Mouse (Mus musculus) lung, postnatal 0 days (tissue): ENCODE measurements around the gene Nedd9. TPM values are rescaled to one million over a fixed set of nuclear protein-coding genes. Genes with fewer than 3 reads are reported as not detected.
A peak's percentile ranks its signal among the peaks of the same experiment; 100 is the strongest.
"Not testable (repeated sequence)": the region's sequence is repeated elsewhere in the genome, so short reads cannot be mapped to it uniquely, and the experiment has no call there.

Experiments used
- ATAC-seq: fragments of 200-750 bp; cut with Nextera tagmentation; 2 replicates; pipeline ENCODE4 v1.8.0; 2017; ENCODE audit warnings: moderate library complexity
- DNase-seq: peaks from one replicate; pipeline ENCODE4 v3.0.0-alpha.2; 2016; ENCODE audit warnings: low spot score
- H3K27ac ChIP-seq: fragments of 300-500 bp; sonication (generic); 2 replicates; pipeline ENCODE4 v1.5.1; 2014; ENCODE audit warnings: antibody characterized with exemption, mild to moderate bottlenecking, low read length, mixed read lengths
- H3K27me3 ChIP-seq: fragments of 300-500 bp; sonication (generic); replicated peaks from 2 replicates; pipeline ENCODE4 v1.6.1; 2014; ENCODE audit warnings: low read length, mixed read lengths; ENCODE audit not compliant: insufficient read depth
- H3K36me3 ChIP-seq: fragments of 300-500 bp; sonication (generic); 2 replicates; pipeline ENCODE4 v1.6.1; 2014; ENCODE audit warnings: low read length, mixed read lengths; ENCODE audit not compliant: insufficient read depth
- H3K4me1 ChIP-seq: fragments of 300-500 bp; sonication (generic); 2 replicates; pipeline ENCODE4 v1.6.1; 2014; ENCODE audit warnings: antibody characterized with exemption, low read depth, low read length, mixed read lengths; ENCODE audit not compliant: insufficient read depth
- H3K4me2 ChIP-seq: fragments of 300-500 bp; sonication (generic); replicated peaks from 2 replicates; pipeline ENCODE4 v1.6.1; 2014; ENCODE audit warnings: low read depth, mild to moderate bottlenecking, low read length, moderate library complexity, mixed read lengths
- H3K4me3 ChIP-seq: fragments of 300-500 bp; sonication (generic); 2 replicates; pipeline ENCODE4 v1.5.1; 2014; ENCODE audit warnings: low read depth, low read length
- H3K9ac ChIP-seq: fragments of 300-500 bp; sonication (generic); replicated peaks from 2 replicates; pipeline ENCODE4 v1.6.1; 2014; ENCODE audit warnings: low read depth, mild to moderate bottlenecking
- H3K9me3 ChIP-seq: fragments of 300-500 bp; sonication (generic); 2 replicates; pipeline ENCODE4 v1.6.1; 2016; ENCODE audit warnings: low read length, mixed read lengths
- CTCF ChIP-seq: IDR thresholded peaks from 2 replicates; pipeline ENCODE4 v1.5.1; 2016; ENCODE audit warnings: antibody characterized with exemption, mild to moderate bottlenecking
- EP300 ChIP-seq: IDR thresholded peaks from 2 replicates; pipeline ENCODE4 v1.6.1; 2016; ENCODE audit warnings: antibody characterized with exemption, mild to moderate bottlenecking, control low read depth
- WGBS: fragments of 180-500 bp; shearing (Covaris S2); extraction: QIAGEN DNeasy Blood & Tissue Kit; methylation state at CpG from one replicate; pipeline ENCODE4 v1.1.7; 2014; 5-methylcytosine and 5-hydroxymethylcytosine counted together
- polyA plus RNA-seq: library from polyadenylated mRNA; unstranded; fragments of >200 nt; fragmentation: Nextera tagmentation; extraction: Ambion mirVana; gene quantifications from 2 replicates; pipeline ENCODE4 v1.2.1, GENCODE M21; 2015

Gene Nedd9
- polyA plus RNA-seq, 1 experiment from 2014 or later: 79.1 TPM

GRCm38 (mm10) chr13:41372555-41373460 is 114.4 kb downstream of the Nedd9 start:
- H3K27ac ChIP-seq: no peak overlapping the region; the same call in 1 of the 2 replicates
- 62% methylated on average over 8 of the region's 8 CpGs for WGBS
- H3K4me3 ChIP-seq: no peak overlapping the region
- no peak overlapping the region for H3K9ac ChIP-seq
- H3K9me3 ChIP-seq: no peaks in the 10 kb centered on the region
- no peaks in the 10 kb centered on the region for H3K36me3 ChIP-seq
- no peak overlapping the region for H3K4me2 ChIP-seq
- H3K4me1 ChIP-seq: no peaks in the 10 kb centered on the region
- DNase-seq: peak; percentile 40
- TF ChIP-seq EP300: no peak
- TF ChIP-seq CTCF: no peak
- no peaks in the 10 kb centered on the region for H3K27me3 ChIP-seq
- no peak for ATAC-seq

GRCm38 (mm10) chr13:41371547-41371946 is 115.6 kb downstream of the Nedd9 start:
- TF ChIP-seq CTCF (no peak), EP300 (no peak)
- H3K27ac ChIP-seq: no peak overlapping the region
- H3K9ac ChIP-seq: no peak overlapping the region
- no peaks in the 10 kb centered on the region for H3K27me3 ChIP-seq
- H3K4me1 ChIP-seq: no peaks in the 10 kb centered on the region
- 60% methylated on average over 3 of the region's 3 CpGs for WGBS
- no peak overlapping the region for H3K4me2 ChIP-seq
- H3K9me3 ChIP-seq: no peaks in the 10 kb centered on the region
- DNase-seq (no peak), ATAC-seq (no peak)
- no peak overlapping the region for H3K4me3 ChIP-seq
- H3K36me3 ChIP-seq: no peaks in the 10 kb centered on the region

GRCm38 (mm10) chr13:41368612-41369011 is 118.5 kb downstream of the Nedd9 start:
- H3K27ac ChIP-seq: no peak overlapping the region
- H3K9me3 ChIP-seq: no peaks in the 10 kb centered on the region
- TF ChIP-seq CTCF (no peak), EP300 (no peak)
- DNase-seq (no peak), ATAC-seq (no peak)
- H3K27me3 ChIP-seq: no peaks in the 10 kb centered on the region
- no peaks in the 10 kb centered on the region for H3K4me1 ChIP-seq
- no peak overlapping the region for H3K4me2 ChIP-seq
- no peak overlapping the region for H3K4me3 ChIP-seq
- 70% methylated on average over 5 of the region's 5 CpGs for WGBS
- no peak overlapping the region for H3K9ac ChIP-seq
- no peaks in the 10 kb centered on the region for H3K36me3 ChIP-seq

GRCm38 (mm10) chr13:41367176-41367611 is 120.0 kb downstream of the Nedd9 start:
- WGBS: 90% methylated on average over 4 of the region's 4 CpGs
- ATAC-seq (no peak), DNase-seq (no peak)
- Histone ChIP-seq H3K27me3 (no peaks in the 10 kb centered on the region), H3K9ac (no peak overlapping the region), H3K27ac (no peak overlapping the region), H3K36me3 (no peaks in the 10 kb centered on the region), H3K4me3 (no peak overlapping the region), H3K4me1 (no peaks in the 10 kb centered on the region), H3K4me2 (no peak overlapping the region), H3K9me3 (no peaks in the 10 kb centered on the region)
- no peak for TF ChIP-seq EP300
- no peak for TF ChIP-seq CTCF

GRCm38 (mm10) chr13:41366609-41367008 is 120.6 kb downstream of the Nedd9 start:
- DNase-seq, H3K27ac ChIP-seq, H3K27me3 ChIP-seq, H3K9me3 ChIP-seq, H3K4me2 ChIP-seq, H3K9ac ChIP-seq, H3K4me3 ChIP-seq, H3K4me1 ChIP-seq, ATAC-seq, H3K36me3 ChIP-seq: not testable (repeated sequence)
- WGBS: 69% methylated on average over 1 of the region's 1 CpGs

- H3K4me2 ChIP-seq: no peak overlapping the region
- H3K9ac ChIP-seq: no peak overlapping the region
- ATAC-seq (no peak), DNase-seq (no peak)
- TF ChIP-seq EP300 (no peak), CTCF (no peak)
- 74% methylated on average over 9 of the region's 9 CpGs for WGBS
- H3K4me3 ChIP-seq: no peak overlapping the region
- H3K27me3 ChIP-seq: no peaks in the 10 kb centered on the region
- H3K27ac ChIP-seq: no peak overlapping the region
- peaks cover 7% of the 10 kb centered on the region; the same call in 1 of the 2 replicates for H3K4me1 ChIP-seq
- no peaks in the 10 kb centered on the region for H3K9me3 ChIP-seq
- H3K36me3 ChIP-seq: no peaks in the 10 kb centered on the region
Observed at GRCm38 (mm10) chr13:41364273-41364672, 122.9 kb downstream of the Nedd9 start.
